Mouse (Mus musculus) ES-Bruce4 (cell line): ENCODE measurements around the gene Sh3gl3. TPM values are rescaled to one million over a fixed set of nuclear protein-coding genes. Genes with fewer than 3 reads are reported as not detected.

Experiments
- H3K27ac ChIP-seq: 2 replicates; pipeline ENCODE4 v1.5.1; 2012; ENCODE audit warnings: low read length, inconsistent platforms; ENCODE audit not compliant: insufficient read depth
- H3K27me3 ChIP-seq: 2 replicates; pipeline ENCODE4 v1.6.1; 2012; ENCODE audit warnings: mild to moderate bottlenecking, low read length, inconsistent platforms; ENCODE audit not compliant: control insufficient read depth, poor library complexity, insufficient read depth, severe bottlenecking
- H3K36me3 ChIP-seq: 2 replicates; pipeline ENCODE4 v1.6.1; 2012; ENCODE audit warnings: inconsistent platforms, mild to moderate bottlenecking, low read length, moderate library complexity; ENCODE audit not compliant: control insufficient read depth, poor library complexity, insufficient read depth, severe bottlenecking
- H3K4me1 ChIP-seq: one replicate; pipeline ENCODE4 v1.8.1; 2011; ENCODE audit warnings: low read length; ENCODE audit not compliant: control insufficient read depth, insufficient read depth
- H3K4me3 ChIP-seq: 2 replicates; pipeline ENCODE4 v1.5.1; 2011; ENCODE audit warnings: low read depth, mild to moderate bottlenecking, low read length
- H3K9ac ChIP-seq: 2 replicates; pipeline ENCODE4 v1.6.1; 2012; ENCODE audit warnings: low read depth, mild to moderate bottlenecking, inconsistent platforms; ENCODE audit not compliant: poor library complexity, severe bottlenecking
- H3K9me3 ChIP-seq: replicated peaks from 2 replicates; pipeline ENCODE4 v1.6.1; 2012; ENCODE audit warnings: mild to moderate bottlenecking, low read length, inconsistent platforms; ENCODE audit not compliant: control insufficient read depth, poor library complexity, insufficient read depth, severe bottlenecking
- CTCF ChIP-seq: IDR thresholded peaks from one replicate; pipeline ENCODE4 v1.8.1; 2011; ENCODE audit warnings: low read depth, low read length
- EP300 ChIP-seq: IDR thresholded peaks from 2 replicates; pipeline ENCODE4 v1.6.1; 2011; ENCODE audit warnings: low read depth, low read length; ENCODE audit not compliant: insufficient read depth
- POLR2A ChIP-seq: IDR thresholded peaks from one replicate; pipeline ENCODE4 v1.8.1; 2011; ENCODE audit warnings: low read length; ENCODE audit not compliant: insufficient read depth
- polyA plus RNA-seq: library from polyadenylated mRNA; stranded (reverse); fragments of >200 nt; gene quantifications from 2 replicates; pipeline ENCODE4 v1.2.4, GENCODE M21; 2011; ENCODE audit warnings: low read depth; ENCODE audit not compliant: missing spikeins, insufficient read depth, insufficient read length

The Sh3gl3 gene
- polyA plus RNA-seq, 1 experiment = 20.9 TPM

DNA sequence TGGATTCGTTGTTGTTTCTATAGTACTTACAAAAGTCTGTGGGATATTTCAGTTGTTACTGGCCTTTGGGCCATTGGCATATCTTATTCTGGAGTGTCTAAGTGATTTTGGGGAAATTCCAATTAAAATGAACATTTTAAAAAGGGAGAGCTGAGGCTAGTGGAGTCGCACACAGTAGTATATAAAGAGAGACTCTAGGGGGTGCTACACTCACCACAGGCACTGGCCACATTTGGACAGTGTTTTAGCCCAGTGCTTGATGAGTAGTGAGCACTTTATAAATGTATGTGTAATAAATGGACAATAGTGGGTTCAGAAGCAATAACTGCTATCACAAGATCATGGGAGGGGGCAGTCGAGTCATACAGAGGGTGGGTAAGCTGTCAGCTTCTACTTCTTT lies 2.6 kb downstream of the Sh3gl3 start:
- no peak overlapping the region for H3K9ac ChIP-seq
- H3K27me3 ChIP-seq = no peaks in the 10 kb centered on the region
- peaks cover 8% of the 10 kb centered on the region; the same call in 1 of the 2 replicates for H3K9me3 ChIP-seq
- H3K36me3 ChIP-seq = no peaks in the 10 kb centered on the region
- no peak overlapping the region for H3K4me3 ChIP-seq
- no peak overlapping the region for H3K27ac ChIP-seq
- H3K4me1 ChIP-seq = no peaks in the 10 kb centered on the region
- no peak for TF ChIP-seq EP300
- no peak for TF ChIP-seq POLR2A
- TF ChIP-seq CTCF = no peak

DNA sequence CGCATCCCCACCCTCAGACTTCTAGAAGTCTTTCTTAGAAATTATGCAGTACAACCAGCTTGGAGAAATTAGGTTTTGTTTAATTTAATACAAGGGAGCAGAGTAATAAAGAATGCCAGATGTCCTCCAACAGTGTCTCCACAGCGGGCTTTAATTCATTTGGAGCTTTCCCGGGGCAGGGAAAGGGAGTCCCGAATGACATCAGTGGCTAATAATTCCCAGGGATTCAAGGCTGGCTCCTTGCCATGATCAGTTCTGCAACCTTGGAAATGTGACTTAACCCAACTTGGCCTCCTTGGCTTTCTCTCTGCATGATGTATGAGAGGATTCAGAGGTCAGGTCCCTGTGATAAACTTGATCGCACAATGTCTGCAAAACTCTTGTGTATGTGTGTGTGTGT lies 3.7 kb downstream of the Sh3gl3 start:
- TF ChIP-seq EP300 = no peak
- TF ChIP-seq POLR2A = no peak
- TF ChIP-seq CTCF = no peak
- H3K27ac ChIP-seq = no peak overlapping the region
- no peaks in the 10 kb centered on the region for H3K4me1 ChIP-seq
- H3K4me3 ChIP-seq = no peak overlapping the region
- H3K9ac ChIP-seq = no peak overlapping the region
- H3K27me3 ChIP-seq = no peaks in the 10 kb centered on the region
- H3K9me3 ChIP-seq = 0 out of 2 replicates have a peak, but pooled peaks cover 4% of the 10 kb centered on the region
- no peaks in the 10 kb centered on the region for H3K36me3 ChIP-seq

DNA sequence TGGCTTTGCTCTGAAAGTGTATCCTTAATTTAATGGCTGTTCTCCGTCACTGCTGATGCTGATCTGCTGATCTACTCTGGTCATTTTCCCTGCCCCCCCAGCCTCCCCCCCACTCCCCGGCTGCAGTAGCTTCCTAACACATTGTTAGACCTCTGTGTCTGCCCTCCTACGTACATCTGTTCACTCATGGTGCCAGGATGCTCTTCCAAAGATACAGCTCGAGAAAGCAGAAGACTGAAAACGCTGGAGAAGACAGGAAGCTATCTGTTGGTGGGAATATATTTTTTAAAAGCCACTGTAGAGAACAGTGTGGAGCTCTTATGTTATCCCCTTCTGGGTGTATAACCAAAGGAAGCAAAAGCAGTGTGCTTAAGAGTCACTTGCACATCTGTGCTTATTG lies 7.3 kb downstream of the Sh3gl3 start:
- no peak overlapping the region for H3K9ac ChIP-seq
- H3K36me3 ChIP-seq = no peaks in the 10 kb centered on the region
- no peak overlapping the region for H3K4me3 ChIP-seq
- TF ChIP-seq EP300 = no peak
- no peak for TF ChIP-seq CTCF
- H3K27ac ChIP-seq = no peak overlapping the region
- no peaks in the 10 kb centered on the region for H3K27me3 ChIP-seq
- H3K4me1 ChIP-seq = no peaks in the 10 kb centered on the region
- H3K9me3 ChIP-seq = no peaks in the 10 kb centered on the region; the same call in 1 of the 2 replicates

- Histone ChIP-seq H3K4me1 (no peaks in the 10 kb centered on the region), H3K9me3 (no peaks in the 10 kb centered on the region; the same call in 1 of the 2 replicates), H3K9ac (no peak overlapping the region), H3K36me3 (no peaks in the 10 kb centered on the region), H3K27me3 (no peaks in the 10 kb centered on the region), H3K4me3 (no peak overlapping the region), H3K27ac (no peak overlapping the region; the same call in 1 of the 2 replicates)
- TF ChIP-seq CTCF (no peak), EP300 (no peak), POLR2A (no peak)
Observed at GRCm38 (mm10) chr7:82182781-82183180, 9.1 kb downstream of the Sh3gl3 start.

DNA sequence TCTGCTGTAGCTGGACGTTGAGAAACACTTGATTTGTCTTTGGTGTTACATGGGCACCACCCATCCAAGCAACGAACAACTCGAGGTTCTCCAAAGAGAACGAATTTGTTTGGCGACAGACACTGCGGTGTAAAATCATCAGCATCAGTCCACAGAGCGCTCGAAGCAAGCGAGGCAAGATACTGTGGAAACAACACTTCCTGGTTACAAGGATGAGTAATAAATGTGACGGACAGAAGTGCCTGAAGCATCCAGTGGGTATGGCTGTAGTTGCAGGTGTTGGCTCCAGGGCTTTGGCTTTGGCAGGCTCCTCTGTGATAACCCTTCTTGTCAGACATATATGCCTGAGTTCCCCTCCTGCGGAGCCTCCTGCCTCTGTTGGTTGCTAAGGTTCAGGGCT lies 18.0 kb downstream of the Sh3gl3 start:
- Histone ChIP-seq H3K27me3 (no peaks in the 10 kb centered on the region), H3K9me3 (no peaks in the 10 kb centered on the region), H3K4me3 (no peak overlapping the region), H3K4me1 (peaks cover 2% of the 10 kb centered on the region), H3K9ac (no peak overlapping the region), H3K36me3 (no peaks in the 10 kb centered on the region), H3K27ac (no peak overlapping the region)
- TF ChIP-seq CTCF (no peak), POLR2A (no peak), EP300 (no peak)

DNA sequence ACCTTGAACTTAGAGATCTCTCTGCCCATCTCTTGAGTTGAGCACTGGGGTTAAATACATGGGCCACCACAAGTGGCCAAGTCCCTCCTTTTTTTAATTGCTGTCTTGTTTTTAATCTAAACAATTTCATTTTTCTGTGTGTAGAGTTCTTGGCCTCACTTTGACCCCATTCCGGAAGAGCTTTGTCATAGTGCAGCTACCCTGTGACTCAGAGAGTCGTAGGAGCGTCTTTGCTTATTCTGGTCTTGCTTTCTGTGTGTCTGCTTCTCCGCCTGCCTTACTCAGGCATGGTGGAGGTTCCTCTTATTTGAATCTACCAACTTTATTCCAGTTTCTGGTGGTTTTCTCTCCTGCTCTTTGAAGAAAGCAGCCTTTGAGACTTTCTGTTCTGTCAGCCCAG lies 18.9 kb downstream of the Sh3gl3 start:
- H3K9ac ChIP-seq = no peak overlapping the region
- no peaks in the 10 kb centered on the region for H3K36me3 ChIP-seq
- H3K27me3 ChIP-seq = no peaks in the 10 kb centered on the region
- H3K9me3 ChIP-seq = no peaks in the 10 kb centered on the region
- H3K4me1 ChIP-seq = peaks cover 2% of the 10 kb centered on the region
- H3K27ac ChIP-seq = no peak overlapping the region
- TF ChIP-seq CTCF = no peak
- TF ChIP-seq EP300 = no peak
- TF ChIP-seq POLR2A = no peak
- H3K4me3 ChIP-seq = no peak overlapping the region

DNA sequence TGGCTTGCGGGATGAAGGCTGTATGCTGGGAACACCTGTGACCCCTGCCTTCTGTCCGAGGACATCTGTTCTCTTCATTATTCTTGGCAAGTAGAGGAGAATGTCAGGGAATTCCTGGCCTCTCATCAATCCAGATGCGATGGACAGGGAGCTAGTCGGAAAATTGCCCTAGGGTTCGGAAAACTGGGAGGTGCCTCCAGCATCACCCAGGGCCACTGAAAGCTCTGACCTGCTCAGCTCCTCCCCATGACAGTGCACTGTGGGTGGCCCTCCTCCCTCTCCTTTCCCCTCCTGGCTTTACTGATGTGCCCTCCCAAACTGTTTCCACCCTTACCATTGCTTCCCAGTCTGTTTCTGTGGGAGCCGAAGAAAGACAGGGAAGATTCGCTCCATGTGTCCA lies 29.5 kb downstream of the Sh3gl3 start:
- Histone ChIP-seq H3K4me1 (peaks cover 2% of the 10 kb centered on the region), H3K27ac (no peak overlapping the region), H3K4me3 (no peak overlapping the region)

More for the DNA sequence above, 29.5 kb downstream of the Sh3gl3 start:
- no peak overlapping the region for H3K9ac ChIP-seq
- H3K36me3 ChIP-seq = no peaks in the 10 kb centered on the region
- TF ChIP-seq CTCF (no peak), POLR2A (no peak), EP300 (0 out of 2 replicates have a peak, but pooled peaks have one; percentile 55)
- H3K27me3 ChIP-seq = no peaks in the 10 kb centered on the region
- no peaks in the 10 kb centered on the region for H3K9me3 ChIP-seq
